Mouse (Mus musculus): ENCODE data around the gene Olfr1316.

The Olfr1316 gene

GRCm38 (mm10) chr2:112134877-112135276 lies at the start of gene Olfr1316:
Gene Olfr1316, minus strand, starts transcription at chr2:112134977.
- no peak for DNase-seq (ENCODE audit: low spot score)

DNA sequence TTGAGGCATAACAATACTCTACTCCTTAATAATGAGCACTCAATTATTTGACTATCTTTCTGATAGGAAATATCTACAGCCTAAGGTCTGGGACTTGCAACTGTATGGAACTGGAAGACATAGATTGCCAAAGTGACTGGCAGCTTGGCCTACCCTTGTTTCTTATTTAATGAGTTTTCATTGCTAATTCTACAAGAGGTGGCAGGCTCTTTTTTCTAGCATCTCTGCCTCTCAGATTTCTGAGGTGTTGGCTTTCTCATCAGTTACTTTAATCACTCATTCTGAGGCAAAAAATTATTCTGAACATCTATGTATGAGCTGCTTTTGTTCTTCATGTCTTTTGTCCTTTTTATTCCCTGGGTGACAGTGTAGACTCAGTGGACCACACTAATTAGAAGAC lies 19.1 kb upstream of the Olfr1316 start, which contains the start of gene Olfr1318:
TSS of gene Olfr1318 (plus strand) at position 301 of the 400 bp plus-strand sequence.
- no peak for DNase-seq (ENCODE audit: low spot score)

DNA sequence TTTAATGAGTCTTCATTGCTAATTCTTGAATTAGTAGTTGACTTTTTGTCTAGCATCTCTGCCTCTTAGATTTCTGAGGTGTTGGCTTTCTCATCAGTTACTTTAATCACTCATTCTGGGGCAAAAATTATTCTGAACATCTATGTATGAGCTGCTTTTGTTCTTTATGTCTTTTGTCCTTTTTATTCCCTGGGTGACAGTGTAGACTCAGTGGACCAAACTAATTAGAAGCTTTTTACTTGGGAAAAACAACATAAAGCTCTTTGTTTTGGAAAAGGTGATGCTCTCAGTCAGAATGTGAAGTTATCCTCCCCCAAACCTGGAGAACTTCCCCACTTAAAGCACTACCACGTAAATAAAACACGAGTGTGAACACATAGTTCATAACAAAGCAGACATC lies 5.3 kb upstream of the Olfr1316 start, which contains the start of gene Olfr1317:
TSS of gene Olfr1317 (plus strand) at position 301 of the 400 bp plus-strand sequence.
- DNase-seq (ENCODE audit: low spot score), result no peak

DNA sequence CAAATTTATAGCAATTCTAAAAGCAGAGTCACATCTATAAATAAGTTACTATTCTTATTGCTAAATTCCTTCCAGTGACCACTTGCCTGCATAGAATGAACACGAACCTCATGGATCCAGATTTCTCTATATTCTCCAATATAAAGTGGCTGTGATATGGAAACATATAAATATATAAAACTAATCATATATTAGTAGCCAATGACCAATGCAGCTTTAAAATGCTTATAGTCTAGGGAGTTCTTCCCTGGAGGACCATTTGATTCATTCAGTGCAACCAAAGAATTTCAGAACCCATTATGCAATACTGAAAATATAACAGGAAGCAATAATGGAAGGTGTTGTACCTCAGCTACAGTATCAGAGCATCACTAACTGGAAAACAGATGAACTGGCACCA lies 19.4 kb downstream of the Olfr1316 start, which contains the start of gene Olfr1315-ps1:
TSS of gene Olfr1315-ps1 (minus strand) at position 101 of the 400 bp plus-strand sequence.
- no peak for DNase-seq (ENCODE audit: low spot score)

- DNase-seq (ENCODE audit: low spot score), result no peak
Measured at GRCm38 (mm10) chr2:112096681-112097080, 38.1 kb downstream of the Olfr1316 start, which contains the start of gene Olfr1314. Gene Olfr1314, minus strand, starts transcription at chr2:112096781.

GRCm38 (mm10) chr2:112077743-112078142 lies 57.0 kb downstream of the Olfr1316 start, which contains the start of gene Olfr1313:
Gene Olfr1313, minus strand, starts transcription at chr2:112077843.
- DNase-seq (ENCODE audit: low spot score), result no peak
